Mouse (Mus musculus): ENCODE results near the gene Misp. TPM values are rescaled to one million over a fixed set of nuclear protein-coding genes. Genes with fewer than 3 reads are reported as not detected.
A peak's percentile ranks its signal among the peaks of the same experiment; 100 is the strongest.

The Misp gene
- polyA plus RNA-seq, 1 experiment from 2014 or later = 1.0 TPM

DNA sequence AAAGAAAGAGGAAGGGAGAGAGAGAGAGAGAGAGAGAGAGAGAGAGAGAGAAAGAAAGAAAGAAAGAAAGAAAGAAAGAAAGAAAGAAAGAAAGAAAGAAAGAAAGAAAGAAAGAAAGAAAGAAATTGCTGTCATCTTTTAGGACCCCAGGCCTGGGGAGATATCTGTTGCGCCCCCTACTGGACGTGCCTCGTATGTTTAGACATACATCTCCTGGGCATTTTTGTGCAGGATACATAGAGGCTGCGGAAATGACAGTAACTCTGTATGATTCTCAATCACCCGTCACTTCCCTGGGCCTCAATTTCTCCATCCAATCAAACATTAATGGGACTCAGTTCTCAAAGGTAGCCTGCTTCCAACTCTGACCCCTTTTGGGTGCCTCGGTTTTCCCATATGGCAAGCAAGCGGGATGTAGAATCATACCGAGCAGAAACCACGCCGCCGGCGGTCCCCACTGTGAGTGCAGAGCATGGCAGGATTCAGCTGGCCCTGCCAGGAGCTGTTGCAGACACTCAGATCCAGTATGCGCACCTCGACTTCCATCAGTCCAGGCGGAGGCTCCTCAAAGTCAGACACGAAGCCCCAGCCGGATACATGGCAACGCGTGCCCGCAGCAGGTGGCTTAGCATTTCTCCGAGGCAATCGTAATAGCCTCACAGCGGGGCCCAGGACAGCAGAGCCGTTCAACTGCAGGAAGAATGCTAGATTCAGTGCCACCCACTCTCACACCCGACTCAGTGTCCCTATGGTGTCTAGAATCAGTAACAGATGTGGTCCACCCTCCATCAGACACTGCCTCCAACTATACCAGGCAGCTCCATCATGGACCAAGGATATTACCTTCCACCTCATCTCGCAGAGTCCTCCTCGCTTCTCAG lies 36.6 kb upstream of the Misp start:
- Histone ChIP-seq H3K36me3 (no peaks in the 10 kb centered on the region), H3K9ac (replicated peaks) (no peak overlapping the region), H3K4me1 (peaks cover 17% of the 10 kb centered on the region), H3K4me3 (no peak overlapping the region), H3K27ac (replicated peaks) (no peak overlapping the region), H3K9me3 (no peaks in the 10 kb centered on the region), H3K4me2 (replicated peaks) (no peak overlapping the region), H3K27me3 (peaks cover 56% of the 10 kb centered on the region)
- ATAC-seq (ENCODE audit: low FRiP score, low read depth) = no peak
- WGBS = 38% methylated on average over 27 of the region's 27 CpGs

DNA sequence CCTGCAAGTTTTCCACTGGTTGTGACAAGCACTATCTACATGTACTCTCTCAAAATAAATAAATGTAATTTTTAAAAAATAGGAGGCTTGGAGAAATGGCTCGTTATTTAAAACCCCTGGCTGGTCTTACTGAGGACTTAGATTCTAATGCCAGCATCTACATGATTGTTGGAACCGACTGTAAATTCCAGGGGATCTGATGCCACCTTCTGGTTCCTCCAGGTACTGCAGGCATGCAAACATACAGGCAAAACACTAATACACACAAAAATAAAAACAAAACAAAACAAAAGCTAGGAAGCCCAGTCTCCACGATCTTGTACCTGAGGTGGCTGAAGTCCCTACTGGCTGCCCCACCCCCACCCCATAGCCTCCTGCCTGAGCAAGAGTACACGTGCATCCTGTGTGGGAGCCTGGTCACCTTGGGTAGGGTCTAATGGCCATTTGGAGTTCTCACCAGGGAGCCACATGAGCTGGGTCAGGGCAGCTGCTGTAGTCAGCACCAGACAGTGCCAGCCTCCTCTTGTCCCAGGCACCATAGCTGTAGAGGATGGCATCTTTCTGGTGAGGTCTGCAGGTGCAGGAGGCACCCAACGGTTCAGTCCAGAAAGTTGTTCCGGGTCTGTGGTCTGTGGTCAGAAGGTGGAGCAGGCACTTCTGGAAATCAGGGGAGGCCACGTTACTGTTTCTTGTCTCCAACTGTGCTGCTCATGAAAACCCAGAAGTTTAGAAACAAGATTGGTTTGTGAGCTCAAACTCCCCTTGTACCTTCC lies 32.2 kb upstream of the Misp start:
- Histone ChIP-seq H3K4me2 (replicated peaks) (no peak overlapping the region), H3K27ac (replicated peaks) (no peak overlapping the region), H3K4me3 (no peak overlapping the region), H3K4me1 (0 out of 2 replicates have a peak, but pooled peaks cover 4% of the 10 kb centered on the region), H3K36me3 (no peaks in the 10 kb centered on the region), H3K9ac (replicated peaks) (no peak overlapping the region), H3K27me3 (peaks cover 13% of the 10 kb centered on the region), H3K9me3 (no peaks in the 10 kb centered on the region)
- no peak for ATAC-seq (ENCODE audit: low FRiP score, low read depth)
- 35% methylated on average over 7 of the region's 7 CpGs for WGBS

DNA sequence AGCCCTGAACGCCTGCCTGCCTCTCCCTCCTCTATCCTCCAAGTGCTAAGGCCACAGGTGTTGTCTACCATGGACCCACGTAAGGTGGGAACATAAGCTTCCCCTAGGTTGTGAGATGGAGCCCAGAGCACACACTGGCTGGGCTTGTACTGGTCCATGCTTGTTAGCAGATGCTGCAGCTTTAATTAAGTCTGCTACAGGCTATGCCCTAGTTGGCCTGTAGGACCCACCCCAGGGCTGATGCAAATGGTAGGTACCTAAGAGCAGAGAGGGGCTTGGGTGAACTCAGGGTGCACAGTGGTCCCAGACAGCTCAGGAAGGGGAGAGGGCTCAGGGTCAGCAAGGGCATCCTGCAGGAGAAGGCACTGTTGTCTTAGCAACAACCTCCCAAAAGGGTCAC lies 31.2 kb upstream of the Misp start:
- 63% methylated on average over 2 of the region's 2 CpGs for WGBS
- peaks cover 7% of the 10 kb centered on the region for H3K27me3 ChIP-seq

DNA sequence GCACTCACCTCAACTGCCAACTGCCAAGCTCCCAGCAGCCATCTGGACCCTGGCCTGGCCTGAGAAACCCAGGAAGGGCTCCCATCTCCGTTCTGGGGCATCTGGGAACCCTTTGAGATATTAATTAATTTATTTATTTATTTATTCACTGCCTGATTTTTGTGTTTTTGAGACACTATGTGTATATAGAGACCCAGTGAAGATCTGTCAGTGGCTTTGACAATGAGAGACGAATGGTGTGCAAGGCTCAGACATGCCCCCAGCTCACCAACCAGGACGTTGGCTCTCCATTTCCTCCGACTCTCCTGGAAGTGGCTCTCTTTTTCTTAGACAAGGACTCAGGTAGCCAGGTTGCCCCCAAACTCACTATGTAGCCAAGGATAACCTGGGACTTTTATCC lies 29.9 kb upstream of the Misp start, which contains the start of gene Prss57:
Prss57 (minus strand) TSS at position 101 of the 400 bp plus-strand sequence.
- 85% methylated on average over 4 of the region's 4 CpGs for WGBS
- H3K9me3 ChIP-seq = no peaks in the 10 kb centered on the region
- H3K36me3 ChIP-seq = no peaks in the 10 kb centered on the region; the same call in 1 of the 2 replicates
- H3K27me3 ChIP-seq = no peaks in the 10 kb centered on the region
- H3K9ac ChIP-seq (replicated peaks) = no peak within 1 kb of the TSS
- no peak within 1 kb of the TSS for H3K4me2 ChIP-seq (replicated peaks)
- no peak within 1 kb of the TSS for H3K27ac ChIP-seq (replicated peaks)
- ATAC-seq (ENCODE audit: low FRiP score, low read depth) = no peak
- H3K4me3 ChIP-seq = no peak within 1 kb of the TSS
- H3K4me1 ChIP-seq = peaks cover 17% of the 10 kb centered on the region

More for the DNA sequence above, 31.2 kb upstream of the Misp start:
- H3K4me3 ChIP-seq = no peak overlapping the region
- H3K27ac ChIP-seq (replicated peaks) = no peak overlapping the region
- ATAC-seq (ENCODE audit: low FRiP score, low read depth) = no peak
- no peaks in the 10 kb centered on the region for H3K36me3 ChIP-seq
- no peaks in the 10 kb centered on the region for H3K9me3 ChIP-seq
- H3K4me1 ChIP-seq = peaks cover 9% of the 10 kb centered on the region
- no peak overlapping the region for H3K9ac ChIP-seq (replicated peaks)
- H3K4me2 ChIP-seq (replicated peaks) = no peak overlapping the region

GRCm38 (mm10) chr10:79792339-79793040 lies 28.3 kb upstream of the Misp start:
- no peak overlapping the region for H3K9ac ChIP-seq (replicated peaks)
- H3K4me1 ChIP-seq = peaks cover 27% of the 10 kb centered on the region
- no peak for ATAC-seq (ENCODE audit: low FRiP score, low read depth)
- no peak overlapping the region for H3K4me2 ChIP-seq (replicated peaks)
- no peaks in the 10 kb centered on the region for H3K27me3 ChIP-seq
- H3K27ac ChIP-seq (replicated peaks) = no peak overlapping the region
- H3K4me3 ChIP-seq = no peak overlapping the region
- no peaks in the 10 kb centered on the region for H3K9me3 ChIP-seq
- WGBS = 83% methylated on average over 5 of the region's 5 CpGs
- H3K36me3 ChIP-seq = no peaks in the 10 kb centered on the region; the same call in 1 of the 2 replicates

GRCm38 (mm10) chr10:79793051-79793737 lies 27.6 kb upstream of the Misp start, which contains the start of gene Palm:
Palm (plus strand) TSS chr10:79793572.
- Histone ChIP-seq H3K9ac (replicated peaks) (peak within 1 kb of the TSS; percentile 94), H3K9me3 (no peaks in the 10 kb centered on the region), H3K4me3 (peak within 1 kb of the TSS; percentile 82), H3K27ac (replicated peaks) (peak within 1 kb of the TSS; percentile 87), H3K36me3 (no peaks in the 10 kb centered on the region; the same call in 1 of the 2 replicates), H3K4me1 (peaks cover 34% of the 10 kb centered on the region), H3K4me2 (replicated peaks) (peak within 1 kb of the TSS; percentile 68), H3K27me3 (no peaks in the 10 kb centered on the region)
- 5% methylated on average over 48 of the region's 51 CpGs for WGBS
- peak; percentile 61 for ATAC-seq (ENCODE audit: low FRiP score, low read depth)

DNA sequence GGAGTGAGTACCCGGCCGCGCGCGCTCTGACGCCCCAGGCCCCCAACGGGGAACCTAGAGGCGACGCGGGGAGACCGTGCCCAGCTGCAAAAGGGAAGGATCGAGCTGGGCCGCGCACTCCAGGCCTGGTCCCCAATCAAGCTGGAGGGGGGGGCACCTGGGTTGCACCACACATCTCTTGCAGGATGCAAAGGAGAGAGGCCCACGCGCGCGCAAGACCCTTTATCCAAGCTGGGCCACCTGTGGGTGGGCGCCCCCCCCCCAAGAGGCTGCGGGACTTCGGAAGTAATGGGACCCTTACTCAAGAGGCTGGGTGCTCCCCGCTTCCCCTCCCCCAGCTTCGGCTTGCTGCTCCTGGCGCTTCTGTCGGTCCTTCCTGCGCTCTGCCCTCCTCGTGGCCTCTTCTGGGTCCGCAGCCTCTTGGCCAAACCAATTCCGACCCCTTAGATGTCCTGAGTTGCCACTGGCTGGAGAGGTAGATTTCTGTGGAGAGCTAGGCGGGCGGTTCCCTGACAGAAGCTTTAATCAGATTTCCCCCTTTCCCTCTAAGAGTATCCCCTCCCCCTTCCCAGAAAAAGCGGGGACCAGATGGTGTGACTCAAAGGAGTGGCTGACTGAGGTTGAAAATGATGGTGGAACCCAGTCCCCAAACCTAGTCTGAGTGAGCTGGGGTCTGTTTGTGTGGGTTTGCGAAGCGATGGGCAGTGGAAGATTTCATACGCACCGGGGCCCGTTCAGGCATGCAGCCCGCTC lies 26.9 kb upstream of the Misp start:
- H3K27me3 ChIP-seq = no peaks in the 10 kb centered on the region
- no peaks in the 10 kb centered on the region for H3K9me3 ChIP-seq
- peak overlapping the region; percentile 87 for H3K27ac ChIP-seq (replicated peaks)
- peak; percentile 58 for ATAC-seq (ENCODE audit: low FRiP score, low read depth)
- peak overlapping the region; percentile 82 for H3K4me3 ChIP-seq
- peak overlapping the region; percentile 94 for H3K9ac ChIP-seq (replicated peaks)
- WGBS = under 1% methylated on average over 38 of the region's 38 CpGs
- peaks cover 37% of the 10 kb centered on the region for H3K4me1 ChIP-seq
- H3K4me2 ChIP-seq (replicated peaks) = peak overlapping the region; percentile 68
- no peaks in the 10 kb centered on the region; the same call in 1 of the 2 replicates for H3K36me3 ChIP-seq

DNA sequence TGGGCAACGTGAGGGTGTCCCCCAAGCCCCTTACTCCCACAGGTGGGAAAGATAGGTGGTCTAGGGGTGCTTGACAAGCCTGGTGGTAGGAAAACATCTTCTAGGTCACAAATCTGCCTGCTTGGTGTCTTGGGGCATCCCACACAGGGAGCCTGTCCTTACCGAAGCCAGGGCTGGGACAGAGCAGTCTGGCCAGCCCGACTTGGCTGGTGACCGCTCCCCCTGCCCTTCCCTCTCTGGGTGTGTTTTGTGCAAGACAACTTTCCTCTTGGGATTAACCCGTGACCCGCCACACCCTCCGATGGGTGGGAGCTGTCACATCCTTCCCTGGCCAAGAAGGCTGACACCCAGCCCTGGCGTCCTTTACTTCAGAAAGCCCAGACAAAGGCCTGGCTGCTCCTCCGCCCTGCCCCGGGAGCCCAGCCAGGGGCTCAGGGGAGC lies 26.3 kb upstream of the Misp start:
- Histone ChIP-seq H3K36me3 (no peaks in the 10 kb centered on the region; the same call in 1 of the 2 replicates), H3K4me1 (peaks cover 37% of the 10 kb centered on the region), H3K27ac (replicated peaks) (peak overlapping the region; percentile 87), H3K4me2 (replicated peaks) (peak overlapping the region; percentile 68), H3K9ac (replicated peaks) (peak overlapping the region; percentile 94), H3K27me3 (no peaks in the 10 kb centered on the region), H3K9me3 (no peaks in the 10 kb centered on the region), H3K4me3 (peak overlapping the region; percentile 82)
- peak; percentile 50 for ATAC-seq (ENCODE audit: low FRiP score, low read depth)
- 3% methylated on average over 10 of the region's 10 CpGs for WGBS

DNA sequence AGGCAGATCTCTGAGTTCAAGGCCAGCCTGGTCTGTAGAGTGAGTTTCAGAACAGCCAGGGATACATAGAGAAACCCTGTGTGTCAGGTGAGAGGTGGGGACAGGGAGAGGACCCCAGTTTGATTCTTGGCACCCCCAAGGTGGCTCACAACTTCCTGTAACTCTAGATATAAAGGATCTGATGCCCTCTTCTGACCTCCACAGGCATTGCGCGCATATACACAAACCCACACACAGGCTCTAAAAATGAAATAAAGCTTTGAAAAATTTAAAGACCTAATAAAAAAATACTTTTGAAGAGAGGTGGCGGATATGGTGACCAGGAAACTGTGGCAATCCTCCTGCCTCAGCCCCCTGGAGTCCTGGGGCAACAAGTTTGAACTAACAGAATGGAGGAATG lies 24.9 kb upstream of the Misp start:
- no peak overlapping the region for H3K9ac ChIP-seq (replicated peaks)
- no peak overlapping the region for H3K27ac ChIP-seq (replicated peaks)
- no peak overlapping the region for H3K4me2 ChIP-seq (replicated peaks)
- no peak for ATAC-seq (ENCODE audit: low FRiP score, low read depth)
- H3K4me1 ChIP-seq = peaks cover 44% of the 10 kb centered on the region
- no peaks in the 10 kb centered on the region for H3K9me3 ChIP-seq
- H3K27me3 ChIP-seq = no peaks in the 10 kb centered on the region
- no peak overlapping the region for H3K4me3 ChIP-seq
- no peaks in the 10 kb centered on the region; the same call in 1 of the 2 replicates for H3K36me3 ChIP-seq
- WGBS = 99% methylated on average over 3 of the region's 3 CpGs

DNA sequence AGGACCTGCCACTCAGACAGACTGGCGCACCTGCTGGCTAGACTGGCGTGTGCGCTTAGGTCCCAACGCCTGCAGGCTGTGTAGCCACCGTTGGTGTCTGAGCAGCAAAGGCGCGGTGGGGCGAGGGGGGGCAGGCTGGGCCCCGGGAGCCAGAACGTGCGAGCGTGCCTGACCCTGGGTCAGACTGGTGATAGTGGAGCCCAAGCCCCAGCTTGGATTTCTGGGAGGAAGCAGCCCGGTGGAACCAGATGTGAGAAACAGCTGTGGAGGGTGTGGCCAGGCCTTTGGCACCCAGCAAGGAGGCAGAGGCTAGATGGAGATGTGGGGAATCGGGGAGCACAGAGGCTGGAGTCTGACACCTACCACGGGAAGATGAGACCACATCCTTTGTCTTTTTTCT lies 23.5 kb upstream of the Misp start:
- no peak overlapping the region for H3K9ac ChIP-seq (replicated peaks)
- no peak overlapping the region; the same call in 1 of the 2 replicates for H3K27ac ChIP-seq (replicated peaks)
- H3K27me3 ChIP-seq = no peaks in the 10 kb centered on the region
- 56% methylated on average over 15 of the region's 15 CpGs for WGBS
- ATAC-seq (ENCODE audit: low FRiP score, low read depth) = no peak
- H3K9me3 ChIP-seq = no peaks in the 10 kb centered on the region
- H3K4me3 ChIP-seq = peak overlapping the region; percentile 18; the same call in 1 of the 2 replicates
- no peaks in the 10 kb centered on the region; the same call in 1 of the 2 replicates for H3K36me3 ChIP-seq
- H3K4me2 ChIP-seq (replicated peaks) = peak overlapping the region; percentile 31
- peaks cover 56% of the 10 kb centered on the region for H3K4me1 ChIP-seq
